7 mouse cellular contexts compared by ENCODE assay signal in the genomic region with DNA sequence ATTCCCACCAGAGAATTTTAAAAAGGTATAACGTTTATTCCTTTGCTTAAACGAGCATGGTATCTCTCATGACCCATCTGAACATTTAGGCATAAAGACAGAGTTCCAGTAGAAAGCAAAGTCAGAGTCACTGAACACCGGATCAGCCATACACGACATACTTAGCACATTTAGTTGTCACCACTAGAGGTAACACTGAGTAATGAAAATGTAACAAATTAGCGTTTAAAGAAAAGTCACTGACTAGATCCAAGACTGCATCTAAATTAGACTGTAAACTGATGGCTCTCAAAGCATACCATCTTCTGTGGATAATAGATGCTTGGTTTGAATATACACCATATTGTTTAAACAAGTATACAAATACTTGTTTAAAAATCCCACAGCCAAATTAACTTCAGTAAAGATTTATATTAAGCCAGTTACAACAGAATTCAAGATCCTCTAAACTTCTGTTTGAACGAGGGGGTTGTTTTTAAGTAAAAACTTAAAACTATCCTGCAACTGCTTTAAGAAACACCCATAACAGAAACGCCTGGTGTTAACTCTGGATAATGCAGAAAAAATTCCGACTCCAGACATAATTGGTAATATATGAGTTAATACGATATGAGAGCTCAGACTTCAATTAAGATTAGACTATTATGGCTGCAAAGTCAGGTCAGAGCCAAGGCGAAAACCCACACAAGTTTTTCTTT. TPM values are rescaled to one million over a fixed set of nuclear protein-coding genes. Genes with fewer than 3 reads are reported as not detected.
A peak's percentile ranks its signal among the peaks of the same experiment; 100 is the strongest.
DNase-seq lines count a peak whose midpoint lies in the region; ATAC-seq and TF ChIP-seq lines count a peak whose summit lies in the region.

No protein-coding gene starts in this region.

- TF ChIP-seq CTCF in midbrain, postnatal 0 days (IDR thresholded peaks at IDR 0.05): peak; percentile 68

- H3K27me3 ChIP-seq in megakaryocyte, embryonic 14.5 days (replicated peaks): no peaks in the 10 kb centered on the region
- no peaks in the 10 kb centered on the region for H3K27me3 ChIP-seq in hindbrain, embryonic 16.5 days (replicated peaks; ENCODE audit: control insufficient read depth, insufficient read depth, low read length)
- no peaks in the 10 kb centered on the region for H3K27me3 ChIP-seq in midbrain, postnatal 0 days (ENCODE audit: insufficient read depth, low read length)

- H3K36me3 ChIP-seq in megakaryocyte, embryonic 14.5 days (replicated peaks; ENCODE audit: low read length): peaks cover 24% of the 10 kb centered on the region
- H3K36me3 ChIP-seq in hindbrain, embryonic 16.5 days (ENCODE audit: control insufficient read depth, insufficient read depth, low read length): peaks cover 12% of the 10 kb centered on the region
- H3K36me3 ChIP-seq in midbrain, postnatal 0 days (ENCODE audit: insufficient read depth, low read length): peaks cover 2% of the 10 kb centered on the region; the same call in 1 of the 2 replicates

- H3K9ac ChIP-seq in hindbrain, embryonic 16.5 days (ENCODE audit: low read depth, low read length): peak overlapping the region; percentile 79
- H3K9ac ChIP-seq in midbrain, postnatal 0 days (replicated peaks; ENCODE audit: low read length, poor library complexity, severe bottlenecking): peak overlapping the region; percentile 51; the same call in 1 of the 2 replicates

- H3K4me2 ChIP-seq in hindbrain, embryonic 16.5 days (ENCODE audit: low read length): peak overlapping the region; percentile 91
- H3K4me2 ChIP-seq in midbrain, postnatal 0 days (ENCODE audit: low read depth, low read length, poor library complexity, severe bottlenecking): peak overlapping the region; percentile 78

- H3K4me1 ChIP-seq in megakaryocyte, embryonic 14.5 days: peaks cover 10% of the 10 kb centered on the region
- H3K4me1 ChIP-seq in hindbrain, embryonic 16.5 days (ENCODE audit: control insufficient read depth, insufficient read depth, low read depth, low read length): peaks cover 9% of the 10 kb centered on the region; the same call in 1 of the 2 replicates
- no peaks in the 10 kb centered on the region for H3K4me1 ChIP-seq in midbrain, postnatal 0 days (ENCODE audit: insufficient read depth, low read length)

- ATAC-seq in megakaryocyte, adult 5-6 weeks (ENCODE audit: poor library complexity, severe bottlenecking): no peak
- ATAC-seq in hindbrain, embryonic 16.5 days: no peak
- ATAC-seq in midbrain, postnatal 0 days (ENCODE audit: low FRiP score): no peak

- intact Hi-C loops in left cerebral cortex, postnatal 25 days (cut with DNase I): no loop called here

- 22% methylated on average over 10 of the region's 10 CpGs for WGBS in hindbrain, embryonic 16.5 days
- 20% methylated on average over 10 of the region's 10 CpGs for WGBS in midbrain, postnatal 0 days

- H3K4me3 ChIP-seq in megakaryocyte, embryonic 14.5 days (replicated peaks): peak overlapping the region; percentile 99
- H3K4me3 ChIP-seq in hindbrain, embryonic 16.5 days (ENCODE audit: low read length): peak overlapping the region; percentile 57
- peak overlapping the region; percentile 56 for H3K4me3 ChIP-seq in midbrain, postnatal 0 days (ENCODE audit: low read depth, low read length)

- DNase-seq in c-Kit-positive CD71-positive TER-119-positive erythroid progenitor cells, embryonic 14.5 days (ENCODE audit: low spot score): peak; percentile 43
- peak; percentile 30 for DNase-seq in midbrain, postnatal 0 days (ENCODE audit: low spot score)
- no peak for DNase-seq in left cerebral cortex, postnatal 25 days (ENCODE audit: low spot score in 2 of 2)
- DNase-seq in left cerebral cortex, adult 8-10 months (ENCODE audit: low spot score in 2 of 2): no peak

- H3K27ac ChIP-seq in hindbrain, embryonic 16.5 days (ENCODE audit: low read depth, low read length): no peak overlapping the region; the same call in 1 of the 2 replicates
- no peak overlapping the region for H3K27ac ChIP-seq in midbrain, postnatal 0 days (ENCODE audit: low read depth, low read length)

- H3K9me3 ChIP-seq in megakaryocyte, embryonic 14.5 days: no peaks in the 10 kb centered on the region
- H3K9me3 ChIP-seq in hindbrain, embryonic 16.5 days (ENCODE audit: control insufficient read depth, low read length): no peaks in the 10 kb centered on the region
- H3K9me3 ChIP-seq in midbrain, postnatal 0 days (ENCODE audit: low read length): no peaks in the 10 kb centered on the region

RNA-seq across cellular contexts. Expression of gene 4930579G24Rik, which starts 1.2 kb away (rescaled TPM):
- polyA plus RNA-seq in megakaryocyte, embryonic 14.5 days (2012; ENCODE audit: insufficient read depth, low replicate concordance): 0.86 TPM in 1 of 2 replicates, not detected in the other
- 31.1 and 39.0 TPM in 2 replicates for total RNA-seq in megakaryocyte, adult 5-6 weeks (2015)
- 11.8 and 16.7 TPM in 2 replicates for total RNA-seq in megakaryocyte, adult 5-6 weeks (2017)
- 6.1 and 6.4 TPM in 2 replicates for polyA plus RNA-seq in hindbrain, embryonic 16.5 days (2015; fragmentation: Nextera tagmentation; extraction: Ambion mirVana)
- 3.3 and 5.4 TPM in 2 replicates for total RNA-seq in midbrain, postnatal 0 days (2014; rRNA removed)
- polyA plus RNA-seq in midbrain, postnatal 0 days (2015; fragmentation: Nextera tagmentation; extraction: Ambion mirVana): 2.7 and 3.7 TPM in 2 replicates
- 1 to 10 TPM; 1.4 TPM for total RNA-seq in left cerebral cortex, postnatal 25 days (2021)
- 1 to 10 TPM; 1.1 to 1.4 (median 1.2) TPM for total RNA-seq in left cerebral cortex, adult 8-10 months (2022)

RNA-seq across cellular contexts. Expression of gene Etfdh, which starts 1.7 kb away (rescaled TPM):
- polyA plus RNA-seq in megakaryocyte, embryonic 14.5 days (2012; ENCODE audit: insufficient read depth, low replicate concordance): 6.7 and 13.1 TPM in 2 replicates
- total RNA-seq in megakaryocyte, adult 5-6 weeks (2015): 28.4 and 34.4 TPM in 2 replicates
- total RNA-seq in megakaryocyte, adult 5-6 weeks (2017): 49.6 and 56.6 TPM in 2 replicates
- 45.4 and 45.6 TPM in 2 replicates for polyA plus RNA-seq in hindbrain, embryonic 16.5 days (2015; fragmentation: Nextera tagmentation; extraction: Ambion mirVana)
- 21.8 and 26.7 TPM in 2 replicates for total RNA-seq in midbrain, postnatal 0 days (2014; rRNA removed)
- 36.0 and 38.9 TPM in 2 replicates for polyA plus RNA-seq in midbrain, postnatal 0 days (2015; fragmentation: Nextera tagmentation; extraction: Ambion mirVana)
- total RNA-seq in left cerebral cortex, postnatal 25 days (2021): 10 to 100 TPM; 23.2 to 24.0 TPM
- total RNA-seq in left cerebral cortex, adult 8-10 months (2022): 10 to 100 TPM; 23.1 to 28.2 (median 25.4) TPM

RNA-seq across cellular contexts. Expression of gene Ppid, which starts 36.5 kb away (rescaled TPM):
- polyA plus RNA-seq in megakaryocyte, embryonic 14.5 days (2012; ENCODE audit: insufficient read depth, low replicate concordance): 7.8 TPM in 1 of 2 replicates, not detected in the other
- 61.9 and 62.0 TPM in 2 replicates for total RNA-seq in megakaryocyte, adult 5-6 weeks (2015)
- total RNA-seq in megakaryocyte, adult 5-6 weeks (2017): 80.3 and 85.5 TPM in 2 replicates
- 145 and 146 TPM in 2 replicates for polyA plus RNA-seq in hindbrain, embryonic 16.5 days (2015; fragmentation: Nextera tagmentation; extraction: Ambion mirVana)
- 67.6 and 68.4 TPM in 2 replicates for total RNA-seq in midbrain, postnatal 0 days (2014; rRNA removed)
- 121 and 123 TPM in 2 replicates for polyA plus RNA-seq in midbrain, postnatal 0 days (2015; fragmentation: Nextera tagmentation; extraction: Ambion mirVana)
- total RNA-seq in left cerebral cortex, postnatal 25 days (2021): 10 to 100 TPM; 66.5 to 72.3 TPM
- 10 to 100 TPM; 60.5 to 75.1 (median 64.0) TPM for total RNA-seq in left cerebral cortex, adult 8-10 months (2022)

Comparison
In these comparisons a context has a peak if more than half of its experiments do, and no peak if none do; other contexts are left out.
1. DNase-seq: peak in c-Kit-positive CD71-positive TER-119-positive erythroid progenitor cells, embryonic 14.5 days (single experiment) and midbrain, postnatal 0 days (single experiment); none in left cerebral cortex, postnatal 25 days (0 of 2) and left cerebral cortex, adult 8-10 months (0 of 2).
2. Peak in every context shown above with its lines, with median percentiles within 50 percentile points of each other: H3K4me3 ChIP-seq.